Mouse (Mus musculus): Measurements from ENCODE around the gene Tcp1. TPM values are rescaled to one million over a fixed set of nuclear protein-coding genes. Genes with fewer than 3 reads are reported as not detected.
"Not testable (repeated sequence)": the region's sequence is repeated elsewhere in the genome, so short reads cannot be mapped to it uniquely, and the experiment has no call there.

The Tcp1 gene
- polyA plus RNA-seq, 3 experiments from 2014 or later = 221 to 332 (median 236) TPM

DNA sequence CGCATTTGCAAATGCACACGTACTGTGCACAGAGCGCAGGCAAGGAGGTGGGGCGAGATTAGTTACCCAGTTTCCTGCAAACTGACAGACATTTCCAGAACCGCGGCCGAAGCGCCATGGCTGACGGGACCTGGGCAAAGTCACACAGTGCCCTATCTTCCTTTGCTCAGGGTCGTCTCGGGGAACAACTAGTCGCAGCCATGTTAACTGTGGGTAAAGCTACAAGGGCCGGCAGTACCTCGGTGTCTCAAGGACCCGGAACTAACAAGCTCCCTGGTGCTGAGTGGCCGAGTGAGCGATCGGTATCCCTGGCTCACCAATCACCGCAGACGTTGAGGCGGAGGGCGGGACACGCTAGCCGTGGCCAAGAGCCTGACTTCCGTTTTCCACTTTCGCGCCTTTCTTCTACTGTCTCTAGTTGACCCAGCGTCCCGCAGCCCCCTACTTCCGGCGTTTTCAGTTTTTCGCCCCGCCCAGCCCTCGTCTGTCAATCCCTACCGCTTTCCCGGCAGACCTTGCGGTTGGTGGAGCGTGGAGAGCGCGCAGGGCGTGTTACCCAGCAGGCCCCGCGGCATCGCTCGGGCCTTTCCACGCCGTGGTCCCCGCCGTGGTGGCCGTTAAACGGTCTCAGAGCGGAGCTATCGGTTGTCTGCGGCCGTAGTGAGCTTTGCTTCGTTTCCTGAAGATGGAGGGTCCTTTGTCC, 531 bp downstream of the Tcp1 start, which contains the start of gene Mrpl18:
Mrpl18 (minus strand) TSS at position 465 of the 703 bp plus-strand sequence.
- peak; percentile 94 for ATAC-seq

DNA sequence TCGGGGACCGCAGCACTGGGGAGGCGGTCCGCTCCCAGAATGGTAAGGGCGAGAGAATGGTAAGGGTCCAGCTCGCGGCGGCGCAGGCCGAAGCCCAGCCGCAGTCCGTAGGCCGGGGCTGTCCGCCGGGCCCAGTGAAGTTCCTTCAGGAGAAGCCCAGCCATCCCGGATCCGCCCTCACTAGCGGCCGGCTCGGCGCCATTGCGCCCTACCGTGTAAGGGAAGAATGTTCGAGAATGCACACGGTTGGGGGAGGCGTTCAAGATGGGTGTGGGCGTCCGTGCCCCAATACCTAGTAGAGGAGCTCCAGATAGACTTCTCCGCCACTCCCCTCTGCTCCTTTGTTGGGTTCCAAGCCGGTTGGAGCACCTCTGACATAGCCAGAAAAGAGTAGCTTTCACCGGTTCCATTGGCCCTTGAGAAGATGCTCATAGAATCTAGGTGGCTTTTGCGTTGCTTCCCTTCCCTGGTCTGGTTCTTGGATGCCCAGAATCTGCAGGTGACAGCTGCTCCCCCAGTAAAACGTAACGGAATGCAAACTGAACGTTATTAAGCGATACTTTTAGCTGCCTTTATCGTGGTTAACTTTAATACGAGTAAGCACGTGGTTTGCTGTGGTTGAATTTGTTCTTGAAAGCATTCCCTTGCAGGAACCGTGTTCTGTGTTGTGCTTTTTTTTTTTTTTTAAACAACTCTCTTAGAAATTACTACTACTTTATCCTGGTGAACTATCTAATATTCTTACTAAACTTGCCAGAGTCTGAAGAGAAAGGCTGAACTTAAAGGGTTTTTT, 1.3 kb downstream of the Tcp1 start:
- peak; percentile 37 for ATAC-seq

DNA sequence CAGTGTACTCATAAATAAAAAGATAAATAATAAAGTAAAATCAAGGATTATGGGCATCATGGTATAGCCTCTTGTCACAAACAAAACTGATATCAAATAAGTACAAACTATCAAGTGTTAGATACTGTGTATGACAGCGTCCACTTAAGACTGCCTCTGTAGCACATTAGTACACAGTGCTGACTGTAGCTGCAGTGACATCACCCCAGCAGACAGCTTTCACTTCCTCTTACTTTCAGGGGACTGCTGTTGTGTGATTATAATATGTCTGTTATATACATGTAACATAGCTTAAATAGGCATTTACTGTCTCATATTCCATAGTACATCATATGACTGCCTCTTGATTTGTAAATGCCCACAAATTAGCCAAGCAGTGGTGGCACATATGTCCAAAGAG, 5.6 kb downstream of the Tcp1 start:
- ATAC-seq = no peak

DNA sequence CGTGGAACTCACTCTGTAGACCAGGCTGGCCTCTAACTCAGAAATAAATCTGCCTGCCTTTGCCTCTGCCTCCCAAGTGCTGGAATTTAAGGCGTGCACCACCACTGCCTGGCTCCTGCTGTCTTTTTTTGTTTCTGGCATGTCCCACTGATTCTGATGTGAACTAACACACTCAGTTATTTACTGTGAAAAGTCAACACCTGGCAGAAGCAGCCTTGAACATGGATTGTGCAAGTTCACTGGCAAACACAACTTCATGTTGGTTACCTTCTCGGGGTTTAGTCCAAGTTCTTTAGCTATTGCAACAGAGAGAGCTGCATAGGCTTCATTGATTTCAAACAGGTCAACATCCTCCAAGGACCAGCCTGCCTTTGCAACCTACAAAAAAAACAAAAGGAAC, 9.5 kb downstream of the Tcp1 start:
- ATAC-seq = no peak

DNA sequence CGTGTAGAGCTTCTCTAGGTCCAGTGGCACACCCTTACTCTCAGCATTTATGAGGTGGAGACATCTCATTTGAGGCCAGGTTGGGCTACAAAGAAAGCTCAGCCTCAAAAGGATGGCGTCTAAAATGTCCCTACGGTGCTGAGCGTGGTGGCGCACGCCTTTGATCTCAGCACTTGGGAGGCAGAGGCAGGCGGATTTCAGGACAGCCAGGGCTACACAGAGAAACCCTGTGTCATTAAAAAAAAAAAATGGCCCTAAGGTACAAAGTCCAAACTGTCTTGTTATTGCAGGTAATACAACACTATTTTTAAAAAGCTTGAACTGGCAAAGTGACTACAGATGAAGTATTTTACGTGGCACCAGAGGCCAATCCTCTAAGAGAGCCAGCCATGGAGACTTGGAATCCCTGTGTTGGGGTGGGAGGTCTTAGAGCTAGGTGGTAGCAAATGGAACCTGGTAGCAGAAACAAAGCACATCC, 10.2 kb downstream of the Tcp1 start:
- ATAC-seq = no peak

DNA sequence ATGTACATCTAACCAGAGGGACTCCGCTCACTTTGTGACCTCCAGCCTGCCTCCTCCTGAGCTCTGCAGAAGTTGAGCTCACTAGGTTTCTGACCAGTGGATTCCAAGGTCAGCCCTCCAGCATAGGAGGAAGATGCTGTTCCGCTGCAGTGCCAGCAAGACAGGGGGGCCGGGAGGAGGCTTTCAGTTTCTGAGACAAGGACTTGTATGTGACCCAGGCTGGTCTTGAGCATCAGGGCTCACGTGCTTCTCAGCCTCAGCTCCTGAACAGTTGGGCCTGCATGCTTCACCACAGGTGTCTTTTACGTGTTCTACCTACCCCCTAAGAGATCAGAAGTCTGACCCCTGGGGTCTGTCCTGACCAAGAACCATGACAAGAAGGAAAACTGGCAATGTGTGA, 16.1 kb downstream of the Tcp1 start:
- ATAC-seq = not testable (repeated sequence)

DNA sequence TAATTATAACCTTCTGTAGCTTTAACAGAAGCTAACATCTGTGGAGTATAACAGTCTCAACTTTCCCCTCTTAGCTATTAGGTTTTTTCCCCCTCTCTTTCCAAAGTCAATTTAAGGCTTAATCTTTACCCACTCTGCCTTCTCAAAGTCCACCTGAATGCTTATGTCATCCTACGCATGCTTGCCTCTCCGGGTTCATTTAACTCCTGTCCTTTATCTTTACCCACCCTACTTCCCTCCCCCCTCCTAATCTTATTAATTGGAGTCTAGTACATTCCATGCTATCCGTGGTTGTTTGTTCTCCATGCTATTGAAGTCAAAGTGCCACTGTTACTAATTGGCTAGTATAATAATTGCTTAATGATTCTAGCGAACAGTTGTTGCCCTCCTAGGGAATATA, 20.2 kb downstream of the Tcp1 start:
- ATAC-seq = no peak

DNA sequence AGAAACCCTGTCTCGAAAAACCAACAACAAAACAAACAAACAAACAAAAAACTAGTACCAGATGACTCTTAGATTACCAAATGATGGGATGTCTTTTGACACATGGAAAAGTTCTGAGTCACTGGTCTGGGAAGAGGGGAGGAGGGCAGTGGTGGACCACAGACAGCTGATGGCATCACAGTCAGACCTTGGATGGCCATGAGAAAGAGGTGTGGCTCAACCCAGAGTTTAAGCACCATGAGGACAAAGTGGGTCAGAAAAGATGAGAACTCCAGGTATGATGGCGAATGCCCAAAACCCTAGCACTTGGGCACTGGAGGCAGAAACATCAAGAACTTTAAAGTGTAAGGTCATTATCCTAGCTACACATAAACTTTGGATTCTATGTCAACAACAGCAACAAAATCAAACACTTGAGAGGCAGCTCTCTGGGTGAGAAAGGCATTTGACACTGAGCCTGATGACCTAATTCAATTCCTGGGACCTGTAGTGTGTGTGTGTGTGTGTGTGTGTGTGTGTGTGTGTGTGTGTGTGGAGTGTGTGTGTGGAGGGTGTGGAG, 22.0 kb downstream of the Tcp1 start:
- ATAC-seq = no peak

DNA sequence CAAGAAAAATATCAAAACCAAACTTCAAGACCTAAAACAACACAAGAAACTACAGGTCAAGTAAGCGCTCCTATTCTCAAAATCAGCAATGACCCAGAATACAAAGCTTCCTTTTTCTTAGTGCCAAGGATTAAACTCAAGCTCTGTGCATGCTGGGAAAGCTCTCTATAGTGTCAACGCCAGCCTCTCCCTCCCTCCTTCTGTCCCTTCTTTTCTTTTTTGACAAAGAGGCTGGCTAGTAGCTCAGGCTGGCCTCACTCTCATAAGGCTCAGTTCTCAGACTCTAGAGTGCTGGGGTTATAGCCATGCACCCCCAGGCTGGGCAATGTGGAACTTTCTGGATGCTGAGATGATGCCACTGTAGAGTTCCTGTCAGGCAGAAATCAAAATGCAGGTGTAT, 22.6 kb downstream of the Tcp1 start:
- ATAC-seq = no peak

DNA sequence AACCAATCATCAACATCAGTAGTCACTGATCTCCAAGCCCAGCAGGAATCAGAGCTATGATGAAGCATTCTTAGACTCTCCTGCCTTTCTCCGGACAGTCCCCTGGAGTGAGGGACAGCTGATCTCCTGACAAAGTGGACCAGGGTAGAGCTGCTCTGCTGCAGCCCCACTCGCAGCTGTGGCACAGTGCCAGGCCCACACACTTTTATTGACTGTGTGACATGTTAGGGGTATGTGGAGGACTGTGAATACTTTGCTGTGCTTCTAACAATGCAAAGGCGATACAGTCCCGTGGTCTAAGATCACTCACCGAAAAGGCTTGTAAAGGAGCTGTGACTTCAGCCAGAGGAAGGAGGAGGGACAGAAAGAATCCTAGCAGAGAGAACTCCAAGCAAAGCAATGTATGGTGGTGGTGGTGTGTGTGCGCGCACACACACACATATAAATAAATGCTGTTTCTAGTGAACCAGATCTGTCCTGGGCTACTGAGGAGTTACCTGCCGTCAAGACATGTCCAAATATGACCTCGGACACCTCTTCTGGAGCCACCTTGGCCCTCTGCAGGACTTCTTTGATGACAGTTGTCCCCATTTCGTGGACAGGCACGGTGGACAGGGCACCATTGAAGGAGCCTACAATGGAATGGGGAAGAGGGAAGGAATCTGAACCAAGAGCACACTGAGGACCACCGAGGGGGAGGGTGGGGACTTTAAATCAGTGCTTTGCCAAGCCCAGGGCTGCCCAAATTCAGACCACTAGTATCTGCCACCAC, 24.1 kb downstream of the Tcp1 start:
- ATAC-seq = not testable (repeated sequence)

DNA sequence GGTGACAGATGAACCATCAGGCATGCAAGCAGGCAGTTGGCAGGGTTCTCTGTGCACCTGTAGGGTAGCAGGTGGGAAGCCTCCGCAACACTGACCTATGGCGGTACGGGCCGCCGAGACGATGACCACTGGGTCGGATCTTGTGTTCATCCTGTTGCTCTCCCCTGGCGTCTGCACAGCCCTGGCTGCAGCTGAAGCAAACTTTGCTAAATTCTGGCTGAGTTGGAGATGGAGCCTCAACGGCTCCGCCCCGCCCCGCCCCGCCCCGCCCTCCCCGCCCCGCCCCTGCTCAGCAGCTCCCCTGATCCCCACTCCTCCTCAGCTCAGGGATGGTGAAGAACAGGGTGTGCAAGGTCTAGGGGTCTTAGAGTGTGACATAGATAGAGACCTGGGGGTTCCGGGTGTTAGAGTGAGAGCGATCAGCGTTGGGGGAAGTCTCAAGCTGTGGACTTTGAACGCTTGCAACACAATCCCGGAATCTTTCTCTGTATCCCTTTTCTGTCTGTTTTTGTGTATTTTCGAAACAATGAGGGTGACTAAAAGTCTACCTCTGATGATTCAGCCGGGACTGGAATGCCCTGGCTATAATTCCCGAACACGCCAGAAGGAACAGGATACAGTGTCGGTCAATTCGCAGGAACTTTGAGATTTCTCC, 24.8 kb downstream of the Tcp1 start, which contains the start of gene Acat3:
Acat3 (minus strand) TSS at position 450 of the 655 bp plus-strand sequence.
- peak; percentile 20 for ATAC-seq

DNA sequence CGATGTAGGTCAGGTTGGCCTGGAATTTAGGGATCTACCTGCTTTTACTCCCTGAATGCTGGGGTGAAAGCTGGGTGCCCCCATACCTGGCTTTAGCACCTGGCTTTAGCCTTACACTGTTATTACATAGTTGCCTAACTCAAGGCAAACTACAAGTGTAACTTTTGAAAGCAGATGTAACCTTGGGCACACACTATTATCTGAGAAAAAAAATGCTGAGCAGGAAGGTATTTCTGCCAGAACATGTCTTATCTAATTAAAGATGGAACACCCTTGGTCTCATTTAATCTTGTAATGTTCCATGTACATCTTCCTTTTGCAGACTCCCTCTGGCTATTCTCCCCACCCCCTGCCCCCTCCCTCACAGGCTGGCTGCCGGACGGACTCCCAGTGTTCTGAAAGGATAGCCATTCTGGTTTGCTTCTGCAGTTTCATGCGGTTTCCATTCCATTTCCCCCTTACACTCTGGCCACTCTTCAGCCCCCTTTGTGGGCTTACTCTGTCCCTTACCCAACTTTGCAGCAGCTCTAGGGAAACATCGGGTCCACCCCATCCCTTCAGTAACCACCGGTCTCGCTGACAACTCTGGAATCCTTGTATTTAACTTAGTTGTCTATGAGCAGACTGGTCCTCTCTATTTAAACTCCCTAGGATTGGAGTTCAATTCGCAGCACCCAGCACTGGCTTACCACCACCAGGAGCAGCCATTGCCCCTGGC, 26.2 kb downstream of the Tcp1 start:
- no peak for ATAC-seq

DNA sequence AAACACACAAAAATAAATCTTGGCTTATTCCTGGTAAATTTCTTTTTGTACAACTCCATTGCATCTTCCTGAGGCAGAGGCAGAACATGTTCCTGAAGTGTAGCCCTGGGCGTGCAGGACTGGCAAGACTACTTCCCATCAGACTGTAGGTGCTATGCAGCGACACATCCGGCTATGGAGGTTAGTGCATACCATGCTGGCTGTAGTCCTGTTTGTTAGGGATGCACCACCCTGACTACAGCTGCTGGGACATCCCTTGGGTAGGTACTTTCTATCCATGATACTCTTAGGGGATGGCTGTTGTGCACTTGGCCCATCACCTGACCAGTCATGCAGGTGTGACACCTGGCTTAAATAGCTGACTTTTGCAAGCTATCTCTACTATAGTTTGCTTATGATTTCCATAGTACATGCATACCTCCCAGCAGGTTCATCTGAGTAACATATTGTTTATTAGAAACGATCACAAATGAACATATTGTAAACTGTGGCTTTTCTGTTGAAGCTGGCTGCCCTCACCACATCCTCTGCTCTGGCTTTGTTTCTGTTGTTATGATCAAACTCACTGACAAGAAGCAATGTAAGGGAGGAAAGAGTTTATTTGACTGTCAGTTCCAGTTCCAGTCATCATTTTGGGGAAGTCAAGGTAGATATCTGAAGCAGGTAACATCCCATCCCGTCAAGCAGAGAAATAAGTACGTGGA, 27.1 kb downstream of the Tcp1 start:
- peak; percentile 73 for ATAC-seq

DNA sequence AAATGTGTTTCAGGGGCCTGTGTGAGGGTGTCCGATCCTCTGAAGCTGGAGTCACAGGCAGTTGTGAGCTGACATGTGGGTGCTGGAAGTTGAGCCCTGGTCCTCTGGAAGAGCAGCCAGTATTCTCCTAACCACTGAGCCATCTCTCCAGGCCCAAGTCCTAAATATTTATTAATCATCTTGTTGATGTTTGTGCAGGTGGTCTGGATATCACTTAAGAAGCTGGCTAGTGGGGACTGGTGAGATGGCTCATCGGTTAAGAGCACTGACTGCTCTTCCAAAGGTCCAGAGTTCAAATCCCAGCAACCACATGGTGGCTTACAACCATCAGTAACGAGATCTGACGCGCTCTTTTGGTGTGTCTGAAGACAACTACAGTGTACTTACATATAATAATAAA, 34.2 kb downstream of the Tcp1 start:
- ATAC-seq = no peak

DNA sequence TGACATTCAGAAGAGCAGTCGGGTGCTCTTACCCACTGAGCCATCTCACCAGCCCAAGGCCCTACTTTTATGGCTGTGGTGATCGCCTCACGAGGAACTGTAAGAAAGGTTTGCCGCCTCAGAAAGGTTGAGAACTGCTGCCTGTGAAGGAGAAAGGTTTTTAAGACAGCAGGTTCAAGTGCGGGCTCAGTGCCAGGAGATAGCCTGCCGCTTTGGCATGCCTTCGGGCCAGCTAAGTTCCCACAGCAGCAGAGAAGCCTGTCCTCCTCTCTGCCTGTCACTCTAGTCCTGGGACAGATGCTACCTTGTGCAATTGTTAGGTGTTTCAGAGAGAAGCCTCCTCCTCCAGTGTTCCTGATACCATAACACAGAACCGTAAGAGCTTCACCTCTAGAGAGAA, 41.2 kb downstream of the Tcp1 start:
- ATAC-seq = no peak

DNA sequence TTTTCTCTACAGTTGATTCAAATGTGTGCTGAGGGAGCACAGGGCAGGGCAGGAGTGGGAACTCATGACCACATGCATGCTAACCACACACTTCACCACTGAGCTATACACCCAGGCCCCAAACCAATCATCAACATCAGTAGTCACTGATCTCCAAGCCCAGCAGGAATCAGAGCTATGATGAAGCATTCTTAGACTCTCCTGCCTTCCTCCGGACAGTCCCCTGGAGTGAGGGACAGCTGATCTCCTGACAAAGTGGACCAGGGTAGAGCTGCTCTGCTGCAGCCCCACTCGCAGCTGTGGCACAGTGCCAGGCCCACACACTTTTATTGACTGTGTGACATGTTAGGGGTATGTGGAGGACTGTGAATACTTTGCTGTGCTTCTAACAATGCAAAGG, 43.9 kb downstream of the Tcp1 start:
- ATAC-seq = not testable (repeated sequence)

DNA sequence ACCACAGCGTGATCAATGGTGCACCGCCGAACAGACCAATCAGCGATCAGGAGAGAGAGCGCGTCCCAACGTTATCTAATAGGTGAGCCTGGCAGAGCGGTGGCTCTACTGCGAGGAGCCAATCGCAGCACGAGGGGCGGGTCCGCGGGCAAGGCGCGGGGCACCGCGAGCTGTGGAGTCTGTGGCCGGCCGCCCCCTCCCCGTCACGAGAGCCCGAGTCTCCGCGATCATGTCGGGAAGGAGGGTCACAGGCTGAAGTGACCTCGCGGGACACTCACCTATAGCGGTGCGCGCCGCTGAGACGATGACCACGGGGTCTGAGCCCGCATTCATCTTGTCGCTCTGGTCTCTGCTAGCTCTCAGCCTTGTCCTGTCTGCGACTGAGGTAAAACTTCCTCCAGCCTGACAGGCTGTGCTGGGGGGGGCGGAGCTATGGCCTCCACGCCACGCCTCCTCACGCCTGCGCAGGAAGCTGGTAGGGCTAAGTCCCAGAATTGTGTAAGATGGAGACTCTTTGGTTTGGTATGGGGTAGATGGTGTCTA, 44.9 kb downstream of the Tcp1 start, which contains the start of gene Acat2:
Acat2 (minus strand) TSS at position 417 of the 543 bp plus-strand sequence.
- peak; percentile 98 for ATAC-seq

DNA sequence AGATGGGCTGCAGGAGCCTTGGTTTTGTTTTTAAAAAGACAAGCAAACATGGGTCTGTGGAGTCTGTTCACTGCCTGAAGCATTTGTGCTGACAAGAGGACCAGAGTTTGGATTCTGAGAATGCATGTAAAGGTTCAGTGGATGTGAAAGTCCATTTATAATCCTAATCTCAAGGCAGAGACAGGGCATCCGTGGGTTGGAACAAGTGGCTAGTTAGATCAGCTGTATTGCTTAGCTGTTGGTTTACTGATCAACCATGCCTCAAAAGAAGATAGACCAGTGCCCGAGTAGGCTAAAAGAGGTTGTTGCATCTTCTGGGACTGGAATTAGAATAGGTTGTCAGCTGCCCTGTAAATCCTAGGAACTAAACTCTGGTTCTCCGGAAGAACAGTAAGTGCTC, 48.0 kb downstream of the Tcp1 start:
- no peak for ATAC-seq

DNA sequence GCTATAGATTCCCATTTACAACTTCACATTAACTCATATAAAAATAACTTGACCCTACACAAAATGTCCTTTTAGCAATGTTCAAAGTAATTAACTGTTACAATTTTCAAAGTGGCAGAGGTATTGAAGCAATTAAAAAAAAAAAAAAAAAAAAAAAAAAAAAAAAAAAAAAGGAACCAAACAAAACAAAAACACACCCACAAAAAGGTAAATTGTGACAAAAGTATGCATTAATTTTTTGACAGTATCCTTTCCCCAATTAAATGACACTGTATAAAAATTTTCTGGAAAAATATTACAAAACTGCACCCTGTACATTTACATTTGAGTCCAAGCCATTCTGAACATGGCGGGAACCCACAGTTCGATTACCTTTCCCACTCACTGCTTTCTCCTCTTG, 51.7 kb downstream of the Tcp1 start:
- ATAC-seq = no peak

DNA sequence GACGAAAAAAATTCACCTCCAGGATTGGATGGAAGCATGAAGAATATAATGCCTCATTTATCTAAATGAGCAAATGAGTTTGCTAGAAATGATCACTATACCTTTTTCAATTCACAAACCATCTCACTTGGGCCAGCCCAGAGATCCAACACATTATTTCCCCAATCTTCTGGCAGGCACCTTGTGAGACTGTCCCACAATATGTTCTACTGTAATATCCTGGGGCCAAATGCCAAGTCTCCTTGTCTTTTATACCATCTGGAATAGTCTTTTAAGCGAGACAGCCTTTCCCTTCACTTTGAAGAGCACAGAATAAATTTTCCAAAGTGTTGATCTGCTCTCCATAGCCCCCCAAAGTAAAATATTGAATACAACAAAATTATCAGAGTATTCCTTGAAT, 58.4 kb downstream of the Tcp1 start:
- ATAC-seq = no peak

All from inflammation-experienced regulatory T-cells, adult 6 months (primary cell).